Mouse (Mus musculus): Measurements from ENCODE around the gene Bex1. TPM values are rescaled to one million over a fixed set of nuclear protein-coding genes. Genes with fewer than 3 reads are reported as not detected.

Gene Bex1
- under 1 TPM in 1 of 2 experiments, not detected in 1; 0.57 TPM for total RNA-seq (2023)

GRCm38 (mm10) chrX:136214729-136215677 lies at the start of gene Bex1, which contains the start of gene Tceal7:
Gene Bex1 (minus strand): TSS chrX:136215513.
Gene Tceal7 (plus strand): TSS chrX:136214779.

DNA sequence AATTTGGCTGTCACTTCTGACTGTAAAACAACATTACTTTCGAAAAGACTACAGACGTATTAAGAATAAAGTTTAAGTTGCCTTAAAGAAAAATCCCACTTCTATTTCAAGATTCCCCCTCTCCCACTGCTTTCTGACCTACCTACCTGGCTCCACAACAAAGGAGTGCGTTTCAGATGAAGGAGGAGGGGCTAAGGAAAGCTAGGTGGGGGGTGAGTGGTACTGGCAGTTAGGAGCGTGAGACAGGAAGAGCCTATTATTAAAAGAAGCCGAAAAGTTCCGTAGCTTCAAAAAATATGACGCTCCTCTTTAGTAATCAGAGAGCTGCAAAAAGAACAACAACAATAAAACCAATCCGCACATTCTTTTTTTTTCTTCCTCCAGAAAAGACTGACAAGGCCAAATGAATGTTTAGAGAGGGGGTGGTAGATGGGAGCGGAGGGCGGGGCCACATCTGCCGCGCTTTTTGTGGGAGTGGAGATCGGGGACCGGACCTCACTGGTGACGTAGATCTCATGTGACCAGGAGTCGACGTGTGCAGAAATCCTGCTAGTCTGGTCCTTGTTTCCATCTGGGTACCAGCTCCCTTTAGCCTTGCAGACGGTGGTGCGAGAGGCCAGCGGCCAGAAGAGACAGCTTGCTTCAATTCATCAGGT lies 29.4 kb upstream of the Bex1 start, which contains the start of gene Tceal9:
Gene Tceal9 (plus strand): TSS at position 506 of the 656 bp plus-strand sequence.

GRCm38 (mm10) chrX:136203664-136204066 lies 11.6 kb downstream of the Bex1 start, which contains the start of gene Tceal5:
Gene Tceal5 (minus strand): TSS chrX:136203876.

DNA sequence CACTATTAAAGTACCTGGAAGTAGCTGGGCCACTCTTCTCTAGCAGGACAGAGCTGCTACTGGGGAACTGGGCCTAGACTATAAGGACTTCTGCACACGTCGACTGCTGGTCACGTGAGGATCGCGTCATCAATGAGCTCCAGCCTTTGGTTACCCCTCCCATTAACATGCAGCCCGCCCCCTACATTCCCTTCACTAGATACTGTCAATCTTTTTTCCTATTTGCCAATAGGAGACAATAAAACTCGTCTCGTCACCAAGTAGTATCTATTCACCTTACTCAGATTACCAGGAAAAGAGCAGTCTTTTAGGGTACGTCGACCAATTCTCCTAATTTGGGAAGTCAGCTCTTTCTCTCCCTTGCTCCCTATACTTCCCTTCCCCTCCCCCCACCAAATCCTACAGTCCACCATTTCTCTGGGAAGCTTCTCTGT lies 43.2 kb downstream of the Bex1 start, which contains the start of gene Tceal8:
Gene Tceal8 (minus strand): TSS at position 225 of the 434 bp plus-strand sequence.

Other genes starting within 250 kb of the Bex1 start
- not detected for gene Arxes2, start 221.7 kb downstream of the Bex1 start, total RNA-seq (2023)
- not detected for gene Arxes1, start 182.1 kb downstream of the Bex1 start, total RNA-seq (2023)
- gene Bex2, start 147.3 kb downstream of the Bex1 start, total RNA-seq (2023), result not detected
- not detected for gene Nxf3, start 130.3 kb downstream of the Bex1 start, total RNA-seq (2023)
- gene Bex4, start 76.5 kb downstream of the Bex1 start, total RNA-seq (2023), result 1 to 10 TPM; 1.1 to 3.6 TPM
- 10 to 100 TPM in 1 of 2 experiments, 1 to 10 TPM in 1; 7.8 to 11.6 TPM for gene Tceal8, start 43.2 kb downstream of the Bex1 start, total RNA-seq (2023)
- gene Tceal5, start 11.6 kb downstream of the Bex1 start, total RNA-seq (2023), result not detected
- not detected for gene Tceal7, start 734 bp downstream of the Bex1 start, total RNA-seq (2023)
- 10 to 100 TPM; 27.2 to 30.7 TPM for gene Tceal9, start 29.6 kb upstream of the Bex1 start, total RNA-seq (2023)
- gene Bex3, start 54.7 kb upstream of the Bex1 start, total RNA-seq (2023), result 10 to 100 TPM; 32.4 to 43.3 TPM

Measured in neutrophil, adult 83 days (primary cell).